Mouse (Mus musculus): Measurements from ENCODE around the gene Ifngr2. TPM values are rescaled to one million over a fixed set of nuclear protein-coding genes. Genes with fewer than 3 reads are reported as not detected.

Ifngr2 gene
- polyA plus RNA-seq, 1 experiment from 2014 or later = 45.7 TPM

GRCm38 (mm10) chr16:91545597-91546281 lies 1.1 kb upstream of the Ifngr2 start:
- no peak overlapping the region for H3K4me2 ChIP-seq (replicated peaks; ENCODE audit: low read depth, low read length)

GRCm38 (mm10) chr16:91546391-91546835 lies 459 bp upstream of the Ifngr2 start:
- no peaks in the 10 kb centered on the region for H3K9me3 ChIP-seq (ENCODE audit: control insufficient read depth, low read length)
- peak overlapping the region; percentile 72 for H3K4me3 ChIP-seq (ENCODE audit: low read length)
- peaks cover 34% of the 10 kb centered on the region for H3K4me1 ChIP-seq (ENCODE audit: control insufficient read depth, insufficient read depth, low read length)
- ATAC-seq (ENCODE audit: low FRiP score, low TSS enrichment) = peak; percentile 55
- H3K9ac ChIP-seq (ENCODE audit: low read depth, low read length) = peak overlapping the region; percentile 88; the same call in 1 of the 2 replicates
- no peaks in the 10 kb centered on the region for H3K36me3 ChIP-seq (ENCODE audit: control insufficient read depth, insufficient read depth, low read length)
- peak overlapping the region; percentile 65 for H3K4me2 ChIP-seq (replicated peaks; ENCODE audit: low read depth, low read length)
- no peaks in the 10 kb centered on the region for H3K27me3 ChIP-seq (ENCODE audit: control insufficient read depth, insufficient read depth, low read length)
- WGBS = 11% methylated on average over 14 of the region's 14 CpGs
- H3K27ac ChIP-seq (ENCODE audit: low read depth, low read length) = peak overlapping the region; percentile 8; the same call in 1 of the 2 replicates

More at GRCm38 (mm10) chr16:91545597-91546281, 1.1 kb upstream of the Ifngr2 start:
- Histone ChIP-seq H3K4me3 (ENCODE audit: low read length) (no peak overlapping the region), H3K36me3 (ENCODE audit: control insufficient read depth, insufficient read depth, low read length) (no peaks in the 10 kb centered on the region), H3K27ac (ENCODE audit: low read depth, low read length) (no peak overlapping the region), H3K9me3 (ENCODE audit: control insufficient read depth, low read length) (no peaks in the 10 kb centered on the region), H3K4me1 (ENCODE audit: control insufficient read depth, insufficient read depth, low read length) (peaks cover 31% of the 10 kb centered on the region), H3K27me3 (ENCODE audit: control insufficient read depth, insufficient read depth, low read length) (no peaks in the 10 kb centered on the region), H3K9ac (ENCODE audit: low read depth, low read length) (no peak overlapping the region)
- ATAC-seq (ENCODE audit: low FRiP score, low TSS enrichment) = no peak
- 60% methylated on average over 10 of the region's 10 CpGs for WGBS

GRCm38 (mm10) chr16:91547974-91548373 lies 1.1 kb downstream of the Ifngr2 start:
- Histone ChIP-seq H3K9ac (ENCODE audit: low read depth, low read length) (peak overlapping the region; percentile 88; the same call in 1 of the 2 replicates), H3K4me2 (replicated peaks; ENCODE audit: low read depth, low read length) (peak overlapping the region; percentile 65), H3K9me3 (ENCODE audit: control insufficient read depth, low read length) (no peaks in the 10 kb centered on the region), H3K36me3 (ENCODE audit: control insufficient read depth, insufficient read depth, low read length) (no peaks in the 10 kb centered on the region), H3K27me3 (ENCODE audit: control insufficient read depth, insufficient read depth, low read length) (no peaks in the 10 kb centered on the region), H3K27ac (ENCODE audit: low read depth, low read length) (no peak overlapping the region), H3K4me3 (ENCODE audit: low read length) (peak overlapping the region; percentile 72), H3K4me1 (ENCODE audit: control insufficient read depth, insufficient read depth, low read length) (peaks cover 32% of the 10 kb centered on the region)
- ATAC-seq (ENCODE audit: low FRiP score, low TSS enrichment) = no peak
- WGBS = 24% methylated on average over 5 of the region's 5 CpGs

GRCm38 (mm10) chr16:91548586-91548985 lies 1.7 kb downstream of the Ifngr2 start:
- ATAC-seq (ENCODE audit: low FRiP score, low TSS enrichment) = no peak
- peaks cover 38% of the 10 kb centered on the region for H3K4me1 ChIP-seq (ENCODE audit: control insufficient read depth, insufficient read depth, low read length)
- no peaks in the 10 kb centered on the region for H3K27me3 ChIP-seq (ENCODE audit: control insufficient read depth, insufficient read depth, low read length)
- peak overlapping the region; percentile 31; the same call in 1 of the 2 replicates for H3K9ac ChIP-seq (ENCODE audit: low read depth, low read length)
- no peaks in the 10 kb centered on the region for H3K36me3 ChIP-seq (ENCODE audit: control insufficient read depth, insufficient read depth, low read length)
- H3K4me3 ChIP-seq (ENCODE audit: low read length) = peak overlapping the region; percentile 18; the same call in 1 of the 2 replicates
- WGBS = 34% methylated on average over 5 of the region's 5 CpGs
- H3K27ac ChIP-seq (ENCODE audit: low read depth, low read length) = no peak overlapping the region
- peak overlapping the region; percentile 18 for H3K4me2 ChIP-seq (replicated peaks; ENCODE audit: low read depth, low read length)
- no peaks in the 10 kb centered on the region for H3K9me3 ChIP-seq (ENCODE audit: control insufficient read depth, low read length)

GRCm38 (mm10) chr16:91548996-91549395 lies 2.1 kb downstream of the Ifngr2 start:
- H3K9ac ChIP-seq (ENCODE audit: low read depth, low read length) = peak overlapping the region; percentile 31; the same call in 1 of the 2 replicates
- H3K4me1 ChIP-seq (ENCODE audit: control insufficient read depth, insufficient read depth, low read length) = peaks cover 42% of the 10 kb centered on the region
- ATAC-seq (ENCODE audit: low FRiP score, low TSS enrichment) = no peak
- H3K36me3 ChIP-seq (ENCODE audit: control insufficient read depth, insufficient read depth, low read length) = no peaks in the 10 kb centered on the region
- no peak overlapping the region for H3K27ac ChIP-seq (ENCODE audit: low read depth, low read length)
- peak overlapping the region; percentile 18 for H3K4me2 ChIP-seq (replicated peaks; ENCODE audit: low read depth, low read length)
- no peaks in the 10 kb centered on the region for H3K27me3 ChIP-seq (ENCODE audit: control insufficient read depth, insufficient read depth, low read length)
- H3K9me3 ChIP-seq (ENCODE audit: control insufficient read depth, low read length) = no peaks in the 10 kb centered on the region
- peak overlapping the region; percentile 18; the same call in 1 of the 2 replicates for H3K4me3 ChIP-seq (ENCODE audit: low read length)
- 64% methylated on average over 2 of the region's 2 CpGs for WGBS

- H3K4me3 ChIP-seq (ENCODE audit: low read length) = no peak overlapping the region
- H3K4me1 ChIP-seq (ENCODE audit: control insufficient read depth, insufficient read depth, low read length) = peaks cover 48% of the 10 kb centered on the region
- H3K9me3 ChIP-seq (ENCODE audit: control insufficient read depth, low read length) = no peaks in the 10 kb centered on the region
- no peaks in the 10 kb centered on the region for H3K36me3 ChIP-seq (ENCODE audit: control insufficient read depth, insufficient read depth, low read length)
- WGBS = 62% methylated on average over 5 of the region's 5 CpGs
- no peak overlapping the region for H3K27ac ChIP-seq (ENCODE audit: low read depth, low read length)
- H3K27me3 ChIP-seq (ENCODE audit: control insufficient read depth, insufficient read depth, low read length) = no peaks in the 10 kb centered on the region
- no peak overlapping the region for H3K4me2 ChIP-seq (replicated peaks; ENCODE audit: low read depth, low read length)
- H3K9ac ChIP-seq (ENCODE audit: low read depth, low read length) = no peak overlapping the region
- ATAC-seq (ENCODE audit: low FRiP score, low TSS enrichment) = no peak
These were observed 2.7 kb downstream of the Ifngr2 start for GRCm38 (mm10) chr16:91549616-91550015.

- H3K27ac ChIP-seq (ENCODE audit: low read depth, low read length) = no peak overlapping the region
- H3K4me3 ChIP-seq (ENCODE audit: low read length) = no peak overlapping the region
- H3K27me3 ChIP-seq (ENCODE audit: control insufficient read depth, insufficient read depth, low read length) = no peaks in the 10 kb centered on the region
- H3K4me2 ChIP-seq (replicated peaks; ENCODE audit: low read depth, low read length) = no peak overlapping the region
- 71% methylated on average over 10 of the region's 10 CpGs for WGBS
- peaks cover 49% of the 10 kb centered on the region for H3K4me1 ChIP-seq (ENCODE audit: control insufficient read depth, insufficient read depth, low read length)
- H3K9ac ChIP-seq (ENCODE audit: low read depth, low read length) = no peak overlapping the region
- no peak for ATAC-seq (ENCODE audit: low FRiP score, low TSS enrichment)
- peaks cover 3% of the 10 kb centered on the region; the same call in 1 of the 2 replicates for H3K36me3 ChIP-seq (ENCODE audit: control insufficient read depth, insufficient read depth, low read length)
- no peaks in the 10 kb centered on the region for H3K9me3 ChIP-seq (ENCODE audit: control insufficient read depth, low read length)
These were observed 4.2 kb downstream of the Ifngr2 start for GRCm38 (mm10) chr16:91551081-91551524.

DNA sequence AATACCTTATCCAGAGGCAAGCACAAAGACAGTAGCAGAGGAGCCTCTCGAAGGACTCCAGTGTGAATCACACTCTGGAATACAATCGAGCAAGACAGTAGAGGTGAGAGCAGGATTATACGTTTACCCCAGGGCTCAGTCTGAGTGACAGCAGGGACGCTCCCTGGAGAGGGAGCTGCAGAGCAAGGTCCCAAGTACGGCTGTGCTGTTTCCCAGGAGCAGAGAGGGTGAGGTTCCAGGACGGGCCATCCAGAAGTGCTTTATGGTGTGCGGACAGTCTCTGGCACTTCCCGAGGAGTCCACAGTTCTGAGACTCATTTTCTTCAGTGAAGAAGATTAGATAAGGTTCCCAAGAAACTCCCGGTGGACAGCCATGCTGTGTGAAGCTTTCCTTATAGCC lies 5.2 kb downstream of the Ifngr2 start:
- H3K36me3 ChIP-seq (ENCODE audit: control insufficient read depth, insufficient read depth, low read length) = peaks cover 3% of the 10 kb centered on the region; the same call in 1 of the 2 replicates
- 58% methylated on average over 9 of the region's 9 CpGs for WGBS
- peaks cover 53% of the 10 kb centered on the region for H3K4me1 ChIP-seq (ENCODE audit: control insufficient read depth, insufficient read depth, low read length)

GRCm38 (mm10) chr16:91553625-91554024 lies 6.8 kb downstream of the Ifngr2 start:
- WGBS = 42% methylated on average over 12 of the region's 12 CpGs
- Histone ChIP-seq H3K9me3 (ENCODE audit: control insufficient read depth, low read length) (no peaks in the 10 kb centered on the region), H3K4me2 (replicated peaks; ENCODE audit: low read depth, low read length) (no peak overlapping the region), H3K4me3 (ENCODE audit: low read length) (no peak overlapping the region), H3K36me3 (ENCODE audit: control insufficient read depth, insufficient read depth, low read length) (peaks cover 11% of the 10 kb centered on the region; the same call in 1 of the 2 replicates), H3K27ac (ENCODE audit: low read depth, low read length) (no peak overlapping the region), H3K27me3 (ENCODE audit: control insufficient read depth, insufficient read depth, low read length) (no peaks in the 10 kb centered on the region), H3K4me1 (ENCODE audit: control insufficient read depth, insufficient read depth, low read length) (peaks cover 46% of the 10 kb centered on the region), H3K9ac (ENCODE audit: low read depth, low read length) (no peak overlapping the region)
- ATAC-seq (ENCODE audit: low FRiP score, low TSS enrichment) = no peak

More for the DNA sequence above, 5.2 kb downstream of the Ifngr2 start:
- H3K4me3 ChIP-seq (ENCODE audit: low read length) = no peak overlapping the region
- no peak overlapping the region for H3K9ac ChIP-seq (ENCODE audit: low read depth, low read length)
- H3K4me2 ChIP-seq (replicated peaks; ENCODE audit: low read depth, low read length) = no peak overlapping the region
- H3K27ac ChIP-seq (ENCODE audit: low read depth, low read length) = no peak overlapping the region
- H3K9me3 ChIP-seq (ENCODE audit: control insufficient read depth, low read length) = no peaks in the 10 kb centered on the region
- no peaks in the 10 kb centered on the region for H3K27me3 ChIP-seq (ENCODE audit: control insufficient read depth, insufficient read depth, low read length)
- no peak for ATAC-seq (ENCODE audit: low FRiP score, low TSS enrichment)

Data from kidney, embryonic 14.5 days (tissue).